Mouse (Mus musculus): ENCODE measurements around the gene Lgals3.

Lgals3 gene

GRCm38 (mm10) chr14:47366881-47367321 lies 650 bp upstream of the Lgals3 start:
- in situ Hi-C loops (cut with MboI; ENCODE audit: low sequenced_read_pairs) = no loop called here

GRCm38 (mm10) chr14:47369741-47370140 lies 2.2 kb downstream of the Lgals3 start:
- in situ Hi-C loops (cut with MboI; ENCODE audit: low sequenced_read_pairs) = no loop called here

DNA sequence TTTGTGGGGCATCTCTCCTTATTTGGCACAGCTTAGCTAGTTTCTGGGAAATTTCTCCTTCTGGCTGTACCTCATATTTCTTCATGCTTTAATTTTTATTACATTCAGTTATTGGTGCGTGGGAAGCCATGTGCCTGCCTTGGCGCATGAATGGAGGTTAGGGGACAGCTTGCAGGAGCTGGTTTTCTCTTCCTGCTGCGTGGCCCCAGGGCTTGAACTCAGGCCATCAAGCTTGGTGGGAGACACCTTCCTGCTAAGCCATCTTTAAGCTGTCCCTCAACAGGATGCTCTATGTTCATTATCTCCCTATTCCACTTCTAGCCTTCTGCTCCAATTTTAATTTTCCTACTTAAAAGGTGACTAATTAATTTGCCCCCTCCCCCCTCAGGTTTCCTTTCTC lies 3.2 kb downstream of the Lgals3 start:
- in situ Hi-C loops (cut with MboI; ENCODE audit: low sequenced_read_pairs) = no loop called here

GRCm38 (mm10) chr14:47371689-47372088 lies 4.1 kb downstream of the Lgals3 start:
- in situ Hi-C loops (cut with MboI; ENCODE audit: low sequenced_read_pairs) = no loop called here

DNA sequence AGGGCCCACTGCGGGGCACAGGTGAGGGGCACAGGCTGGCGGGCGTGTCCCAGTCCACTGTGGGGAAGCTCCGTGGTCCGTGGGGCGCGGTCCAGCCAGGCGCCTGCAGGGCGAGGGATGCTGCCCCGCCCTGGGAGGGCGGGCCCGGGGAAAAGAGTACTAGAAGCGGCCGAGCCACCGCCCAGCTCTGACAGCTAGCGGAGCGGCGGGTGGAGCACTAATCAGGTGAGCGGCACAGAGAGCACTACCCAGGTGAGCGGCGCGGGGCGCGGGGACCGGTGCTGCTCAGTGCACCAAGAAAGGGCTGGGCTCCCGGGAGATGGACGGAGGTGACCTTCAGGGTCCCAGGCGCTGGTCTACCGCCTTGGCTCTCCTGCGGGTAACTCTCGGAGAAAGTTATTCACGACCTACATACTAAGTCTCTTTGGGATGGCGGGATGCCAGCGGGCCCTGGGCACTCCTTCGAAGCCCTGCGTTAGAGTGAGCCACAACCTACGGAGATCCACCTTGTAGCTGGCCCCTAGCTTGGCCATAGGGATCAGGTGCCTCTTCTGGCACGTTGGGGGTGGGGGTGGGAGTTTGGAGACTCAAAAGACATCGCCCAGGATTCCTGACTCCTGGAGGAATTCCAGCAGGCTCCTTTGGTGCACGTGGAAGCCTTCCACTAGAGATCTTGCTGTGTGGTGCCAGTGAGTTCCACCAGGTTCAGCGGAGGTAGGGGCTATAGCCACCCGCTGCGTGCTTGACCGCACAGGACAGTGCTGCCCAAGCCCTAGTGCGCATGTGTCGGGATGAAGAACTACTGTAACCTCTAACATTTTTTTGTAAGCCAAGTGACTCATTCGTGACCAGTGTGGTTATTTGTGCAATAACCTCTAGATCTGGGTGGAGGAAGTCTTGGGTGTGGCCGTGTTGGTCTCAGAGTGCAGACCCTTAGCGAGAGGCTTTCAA lies 6.5 kb downstream of the Lgals3 start:
- in situ Hi-C loops (cut with MboI; ENCODE audit: low sequenced_read_pairs) = no loop called here

DNA sequence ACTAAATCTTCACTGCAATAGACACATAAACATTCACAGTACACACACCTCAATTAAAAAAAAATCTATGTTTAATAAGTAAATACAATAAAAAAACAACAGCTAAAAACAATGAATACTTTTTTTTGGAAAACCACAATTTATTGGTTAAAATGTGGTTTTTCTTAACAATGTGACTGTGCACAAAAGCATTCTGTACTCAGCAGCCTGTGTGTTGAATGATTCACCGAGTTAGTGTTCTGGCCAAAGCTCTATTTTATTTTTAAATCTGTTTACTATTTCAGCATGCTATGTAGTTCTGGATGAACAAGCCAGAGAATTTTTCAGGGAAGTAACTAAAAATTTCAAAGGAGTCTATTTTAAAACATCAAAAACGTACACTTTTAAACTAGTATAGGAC lies 9.0 kb downstream of the Lgals3 start:
- in situ Hi-C loops (cut with MboI; ENCODE audit: low sequenced_read_pairs) = no loop called here

DNA sequence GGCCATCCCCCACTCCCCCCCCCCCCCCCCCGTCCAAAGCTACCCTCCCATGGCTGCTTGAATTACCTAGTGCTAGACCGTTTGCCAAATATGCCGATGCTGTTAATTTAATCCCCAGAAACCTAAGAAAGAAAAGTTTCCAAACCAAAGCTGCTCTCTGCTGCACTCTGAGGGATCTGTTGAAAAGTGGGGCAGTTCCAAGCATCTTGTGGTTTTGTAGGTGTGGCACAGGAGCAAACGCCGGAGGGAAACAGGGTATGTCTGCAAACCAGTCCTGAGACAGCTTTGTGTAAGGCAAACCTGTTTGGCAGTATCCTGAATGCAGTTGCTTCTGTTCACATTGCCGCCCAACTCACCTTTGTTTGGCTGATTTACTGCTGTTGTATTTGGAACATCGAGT lies 10.8 kb downstream of the Lgals3 start:
- in situ Hi-C loops (cut with MboI; ENCODE audit: low sequenced_read_pairs) = no loop called here

GRCm38 (mm10) chr14:47383911-47384310 lies 16.4 kb downstream of the Lgals3 start:
- in situ Hi-C loops (cut with MboI; ENCODE audit: low sequenced_read_pairs) = no loop called here

DNA sequence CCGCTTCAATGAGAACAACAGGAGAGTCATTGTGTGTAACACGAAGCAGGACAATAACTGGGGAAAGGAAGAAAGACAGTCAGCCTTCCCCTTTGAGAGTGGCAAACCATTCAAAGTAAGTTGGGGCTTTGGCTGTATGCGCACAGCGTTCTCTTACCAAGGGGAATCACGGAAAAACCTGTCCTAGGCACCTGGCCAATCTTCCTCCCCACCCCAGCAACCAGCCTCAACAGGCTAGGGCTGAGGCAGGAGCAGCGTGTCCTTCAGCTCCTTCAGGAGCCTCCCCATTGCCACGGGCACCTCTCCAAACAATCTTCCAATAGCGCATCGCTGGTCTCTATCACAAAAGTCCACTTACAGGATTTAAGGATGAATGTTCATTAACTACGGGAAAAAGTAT lies 17.1 kb downstream of the Lgals3 start:
- in situ Hi-C loops (cut with MboI; ENCODE audit: low sequenced_read_pairs) = no loop called here

- in situ Hi-C loops (cut with MboI; ENCODE audit: low sequenced_read_pairs) = no loop called here
Observed at GRCm38 (mm10) chr14:47386125-47386524, 18.6 kb downstream of the Lgals3 start.

GRCm38 (mm10) chr14:47393354-47394094 lies 26.0 kb downstream of the Lgals3 start:
- in situ Hi-C loops (cut with MboI; ENCODE audit: low sequenced_read_pairs) = no loop called here

DNA sequence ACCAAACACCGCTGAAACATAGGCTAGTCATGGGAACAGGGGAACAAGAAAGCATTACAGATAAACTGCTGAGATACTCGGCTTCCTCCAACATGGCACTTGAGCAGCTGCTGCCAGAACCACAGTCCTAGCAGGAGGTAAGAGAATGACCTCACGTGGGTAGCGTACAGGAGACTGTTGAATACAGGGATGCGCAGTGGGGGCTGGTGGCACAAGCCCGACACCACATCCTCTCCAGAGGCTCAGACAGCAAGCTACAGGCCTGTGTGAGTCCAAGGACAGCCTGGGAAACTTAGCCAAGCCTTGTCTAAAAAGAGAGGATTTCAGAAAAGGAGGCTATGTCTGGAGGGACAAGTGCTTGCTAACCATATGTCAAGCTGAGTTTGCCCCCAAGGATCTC lies 27.5 kb downstream of the Lgals3 start:
- in situ Hi-C loops (cut with MboI; ENCODE audit: low sequenced_read_pairs) = no loop called here

DNA sequence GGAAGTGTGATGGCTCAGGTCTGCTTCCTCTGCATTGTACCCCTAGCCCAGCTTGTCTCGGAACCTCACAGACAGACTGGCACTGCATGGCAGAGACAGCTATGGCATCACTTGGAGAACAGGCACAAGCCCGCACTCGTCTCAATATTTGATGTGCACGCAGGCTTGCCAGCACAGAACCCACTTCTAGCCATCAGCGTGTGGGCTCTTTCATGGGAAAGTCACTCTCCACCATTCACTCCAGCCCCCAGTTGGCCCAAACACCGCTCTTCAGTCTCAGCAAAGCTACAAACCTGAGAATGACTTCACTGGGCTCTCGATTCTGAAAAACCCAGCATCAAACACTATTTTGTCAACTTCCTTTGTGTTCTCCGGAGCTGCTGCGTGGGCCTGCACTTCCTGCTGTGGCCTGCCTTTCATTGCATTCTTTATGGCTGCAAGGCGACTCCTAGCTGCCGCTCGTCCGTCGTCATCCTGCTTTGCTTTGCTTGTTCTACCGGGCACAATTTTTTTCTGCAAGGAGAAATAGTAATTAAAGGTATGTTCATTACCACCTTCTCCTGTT lies 28.0 kb downstream of the Lgals3 start:
- in situ Hi-C loops (cut with MboI; ENCODE audit: low sequenced_read_pairs) = no loop called here

- in situ Hi-C loops (cut with MboI; ENCODE audit: low sequenced_read_pairs) = no loop called here
Observed at GRCm38 (mm10) chr14:47396165-47396652, 28.7 kb downstream of the Lgals3 start.

- in situ Hi-C loops (cut with MboI; ENCODE audit: low sequenced_read_pairs) = loop anchor here (5.0 kb wide), 1 partner anchor 70 kb away; no protein-coding TSS in a partner anchor
Observed at GRCm38 (mm10) chr14:47402735-47403134, 35.2 kb downstream of the Lgals3 start.

DNA sequence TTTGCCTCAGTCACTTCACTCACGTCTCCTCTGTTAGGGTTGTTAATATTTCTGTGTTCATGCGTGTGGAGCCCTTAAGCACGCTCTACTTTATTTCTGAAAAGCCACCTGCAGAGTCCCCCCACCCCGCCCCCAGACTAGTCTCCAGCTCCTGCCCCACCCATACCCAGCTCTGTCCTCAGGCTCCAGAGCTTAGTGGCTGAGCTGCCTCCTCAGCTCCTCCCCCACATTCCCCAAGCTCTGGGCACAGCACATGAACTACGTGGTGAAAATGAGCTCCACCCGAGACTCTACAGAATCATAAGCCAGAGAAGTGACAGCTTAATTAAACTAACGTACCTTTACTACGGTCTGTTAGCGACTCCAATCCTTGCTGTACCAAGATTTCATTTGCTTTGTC lies 38.4 kb downstream of the Lgals3 start:
- in situ Hi-C loops (cut with MboI; ENCODE audit: low sequenced_read_pairs) = no loop called here

GRCm38 (mm10) chr14:47417346-47417745 lies 49.8 kb downstream of the Lgals3 start:
- in situ Hi-C loops (cut with MboI; ENCODE audit: low sequenced_read_pairs) = no loop called here

- in situ Hi-C loops (cut with MboI; ENCODE audit: low sequenced_read_pairs) = no loop called here
Observed at GRCm38 (mm10) chr14:47417775-47418665, 50.5 kb downstream of the Lgals3 start, which contains the start of gene Dlgap5. Gene Dlgap5, minus strand, starts transcription at chr14:47418407.

DNA sequence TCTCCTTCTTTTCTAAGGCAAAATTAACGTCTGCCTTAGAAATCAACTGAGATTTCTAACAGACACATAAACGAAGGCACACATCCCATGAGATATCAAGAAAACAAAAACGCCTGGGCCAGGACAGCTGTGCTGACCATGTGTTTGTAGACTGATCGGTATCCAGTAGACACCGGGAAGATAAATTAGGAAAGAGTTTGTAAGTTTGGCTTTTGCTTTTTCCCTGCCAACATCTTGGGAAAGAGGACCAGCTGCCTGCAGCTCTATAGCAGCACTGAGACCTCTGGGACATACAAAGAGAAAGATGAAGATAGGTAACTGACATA lies 51.1 kb downstream of the Lgals3 start:
- in situ Hi-C loops (cut with MboI; ENCODE audit: low sequenced_read_pairs) = no loop called here

- in situ Hi-C loops (cut with MboI; ENCODE audit: low sequenced_read_pairs) = no loop called here
Observed at GRCm38 (mm10) chr14:47419034-47419625, 51.6 kb downstream of the Lgals3 start.
